Mouse (Mus musculus) hindbrain, embryonic 13.5 days (tissue): ENCODE data around the gene Wasl. TPM values are rescaled to one million over a fixed set of nuclear protein-coding genes. Genes with fewer than 3 reads are reported as not detected.

Experiments
- ATAC-seq: fragments of 200-750 bp; cut with Nextera tagmentation; 2 replicates; pipeline ENCODE4 v1.8.0; 2017; ENCODE audit warnings: moderate TSS enrichment; ENCODE audit not compliant: low FRiP score
- H3K27ac ChIP-seq: fragments of 300-500 bp; sonication (generic); 2 replicates; pipeline ENCODE4 v1.5.1; 2015; ENCODE audit warnings: inconsistent platforms, mild to moderate bottlenecking, moderate library complexity
- H3K27me3 ChIP-seq: fragments of 300-500 bp; sonication (generic); 2 replicates; pipeline ENCODE4 v1.6.1; 2015; ENCODE audit warnings: mild to moderate bottlenecking, inconsistent platforms
- H3K36me3 ChIP-seq: fragments of 300-500 bp; sonication (generic); 2 replicates; pipeline ENCODE4 v1.6.1; 2015; ENCODE audit warnings: mild to moderate bottlenecking, inconsistent platforms
- H3K4me1 ChIP-seq: fragments of 300-500 bp; sonication (generic); replicated peaks from 2 replicates; pipeline ENCODE4 v1.6.1; 2015; ENCODE audit warnings: inconsistent platforms
- H3K4me2 ChIP-seq: fragments of 300-500 bp; sonication (generic); 2 replicates; pipeline ENCODE4 v1.6.1; 2015; ENCODE audit warnings: inconsistent platforms, mild to moderate bottlenecking, moderate library complexity
- H3K4me3 ChIP-seq: fragments of 300-500 bp; sonication (generic); 2 replicates; pipeline ENCODE4 v1.5.1; 2015; ENCODE audit warnings: mild to moderate bottlenecking, inconsistent platforms
- H3K9ac ChIP-seq: fragments of 300-500 bp; sonication (generic); 2 replicates; pipeline ENCODE4 v1.6.1; 2015; ENCODE audit warnings: mild to moderate bottlenecking, inconsistent platforms
- H3K9me3 ChIP-seq: fragments of 300-500 bp; sonication (generic); 2 replicates; pipeline ENCODE4 v1.6.1; 2016; ENCODE audit warnings: inconsistent platforms
- WGBS: fragments of 180-500 bp; shearing (Covaris S2); methylation state at CpG from one replicate; pipeline ENCODE4 v1.1.7; 2015; 5-methylcytosine and 5-hydroxymethylcytosine counted together
- polyA plus RNA-seq: library from polyadenylated mRNA; unstranded; fragments of >200 nt; fragmentation: Nextera tagmentation; extraction: Ambion mirVana; gene quantifications from 2 replicates; pipeline ENCODE4 v1.2.1, GENCODE M21; 2015

The Wasl gene
- polyA plus RNA-seq, 1 experiment from 2014 or later = 63.5 TPM

- Histone ChIP-seq H3K4me2 (peak overlapping the region; percentile 80), H3K9ac (peak overlapping the region; percentile 95), H3K36me3 (no peaks in the 10 kb centered on the region), H3K9me3 (no peaks in the 10 kb centered on the region), H3K27me3 (no peaks in the 10 kb centered on the region), H3K4me3 (peak overlapping the region; percentile 97), H3K27ac (peak overlapping the region; percentile 97), H3K4me1 (peaks cover 19% of the 10 kb centered on the region)
- 12% methylated on average over 21 of the region's 21 CpGs for WGBS
- ATAC-seq = no peak
Measured at GRCm38 (mm10) chr6:24663196-24664132, 1.3 kb downstream of the Wasl start.

GRCm38 (mm10) chr6:24662483-24662882 is 2.3 kb downstream of the Wasl start:
- Histone ChIP-seq H3K4me1 (peaks cover 22% of the 10 kb centered on the region), H3K4me3 (0 out of 2 replicates have a peak overlapping the region, but pooled peaks have one; percentile 12)
- ATAC-seq = no peak

GRCm38 (mm10) chr6:24661879-24662278 is 2.9 kb downstream of the Wasl start:
- Histone ChIP-seq H3K4me3 (no peak overlapping the region), H3K27ac (no peak overlapping the region), H3K9me3 (no peaks in the 10 kb centered on the region), H3K27me3 (no peaks in the 10 kb centered on the region), H3K36me3 (no peaks in the 10 kb centered on the region), H3K4me1 (peaks cover 24% of the 10 kb centered on the region), H3K4me2 (peak overlapping the region; percentile 27; the same call in 1 of the 2 replicates), H3K9ac (no peak overlapping the region)
- 86% methylated on average over 4 of the region's 4 CpGs for WGBS
- ATAC-seq = no peak

More at GRCm38 (mm10) chr6:24662483-24662882, 2.3 kb downstream of the Wasl start:
- 84% methylated on average over 4 of the region's 4 CpGs for WGBS
- H3K36me3 ChIP-seq = no peaks in the 10 kb centered on the region
- no peak overlapping the region for H3K27ac ChIP-seq
- H3K9ac ChIP-seq = no peak overlapping the region
- no peaks in the 10 kb centered on the region for H3K9me3 ChIP-seq
- H3K4me2 ChIP-seq = peak overlapping the region; percentile 80
- no peaks in the 10 kb centered on the region for H3K27me3 ChIP-seq

GRCm38 (mm10) chr6:24657647-24658387 is 7.0 kb downstream of the Wasl start:
- H3K9me3 ChIP-seq = no peaks in the 10 kb centered on the region
- no peaks in the 10 kb centered on the region for H3K27me3 ChIP-seq
- no peak for ATAC-seq
- peaks cover 22% of the 10 kb centered on the region for H3K4me1 ChIP-seq
- no peak overlapping the region for H3K27ac ChIP-seq
- H3K36me3 ChIP-seq = no peaks in the 10 kb centered on the region
- no peak overlapping the region for H3K4me2 ChIP-seq
- 51% methylated on average over 10 of the region's 10 CpGs for WGBS
- no peak overlapping the region for H3K9ac ChIP-seq
- H3K4me3 ChIP-seq = no peak overlapping the region

GRCm38 (mm10) chr6:24656094-24656493 is 8.7 kb downstream of the Wasl start:
- Histone ChIP-seq H3K9ac (no peak overlapping the region), H3K4me3 (no peak overlapping the region), H3K27ac (no peak overlapping the region), H3K27me3 (no peaks in the 10 kb centered on the region), H3K9me3 (no peaks in the 10 kb centered on the region), H3K4me2 (no peak overlapping the region), H3K36me3 (no peaks in the 10 kb centered on the region), H3K4me1 (peaks cover 11% of the 10 kb centered on the region)
- WGBS = 83% methylated on average over 1 of the region's 1 CpGs
- no peak for ATAC-seq

- Histone ChIP-seq H3K36me3 (no peaks in the 10 kb centered on the region), H3K27me3 (no peaks in the 10 kb centered on the region), H3K9ac (no peak overlapping the region), H3K4me3 (no peak overlapping the region), H3K27ac (no peak overlapping the region), H3K9me3 (no peaks in the 10 kb centered on the region), H3K4me2 (no peak overlapping the region), H3K4me1 (peaks cover 10% of the 10 kb centered on the region)
- no peak for ATAC-seq
- WGBS = 67% methylated on average over 7 of the region's 7 CpGs
Measured at GRCm38 (mm10) chr6:24651538-24651937, 13.3 kb downstream of the Wasl start.

- Histone ChIP-seq H3K4me2 (no peak overlapping the region), H3K27ac (no peak overlapping the region)
Measured at GRCm38 (mm10) chr6:24650719-24651118, 14.1 kb downstream of the Wasl start.

GRCm38 (mm10) chr6:24648403-24648802 is 16.4 kb downstream of the Wasl start:
- WGBS = 94% methylated on average over 4 of the region's 4 CpGs
- Histone ChIP-seq H3K9me3 (no peaks in the 10 kb centered on the region), H3K27ac (no peak overlapping the region), H3K36me3 (no peaks in the 10 kb centered on the region), H3K4me3 (no peak overlapping the region), H3K9ac (no peak overlapping the region), H3K27me3 (no peaks in the 10 kb centered on the region), H3K4me2 (no peak overlapping the region), H3K4me1 (peaks cover 11% of the 10 kb centered on the region; the same call in 1 of the 2 replicates)
- no peak for ATAC-seq

More at GRCm38 (mm10) chr6:24650719-24651118, 14.1 kb downstream of the Wasl start:
- H3K9me3 ChIP-seq = no peaks in the 10 kb centered on the region
- H3K9ac ChIP-seq = no peak overlapping the region
- H3K36me3 ChIP-seq = no peaks in the 10 kb centered on the region
- no peak overlapping the region for H3K4me3 ChIP-seq
- no peak for ATAC-seq
- WGBS = 83% methylated on average over 3 of the region's 3 CpGs
- H3K4me1 ChIP-seq = peaks cover 6% of the 10 kb centered on the region; the same call in 1 of the 2 replicates
- H3K27me3 ChIP-seq = no peaks in the 10 kb centered on the region

GRCm38 (mm10) chr6:24647103-24647691 is 17.6 kb downstream of the Wasl start:
- no peaks in the 10 kb centered on the region for H3K36me3 ChIP-seq
- no peaks in the 10 kb centered on the region for H3K9me3 ChIP-seq
- no peak overlapping the region for H3K4me3 ChIP-seq
- H3K27me3 ChIP-seq = no peaks in the 10 kb centered on the region
- WGBS = 86% methylated on average over 4 of the region's 4 CpGs
- no peak overlapping the region for H3K4me2 ChIP-seq
- H3K27ac ChIP-seq = no peak overlapping the region
- no peak overlapping the region for H3K9ac ChIP-seq
- no peak for ATAC-seq
- peaks cover 11% of the 10 kb centered on the region; the same call in 1 of the 2 replicates for H3K4me1 ChIP-seq

- H3K36me3 ChIP-seq = no peaks in the 10 kb centered on the region
- no peak overlapping the region for H3K4me3 ChIP-seq
- ATAC-seq = no peak
- peaks cover 11% of the 10 kb centered on the region; the same call in 1 of the 2 replicates for H3K4me1 ChIP-seq
- H3K9ac ChIP-seq = no peak overlapping the region
- no peak overlapping the region for H3K27ac ChIP-seq
- WGBS = 96% methylated on average over 6 of the region's 6 CpGs
- H3K27me3 ChIP-seq = no peaks in the 10 kb centered on the region
- no peaks in the 10 kb centered on the region for H3K9me3 ChIP-seq
- H3K4me2 ChIP-seq = no peak overlapping the region
Measured at GRCm38 (mm10) chr6:24645346-24646053, 19.3 kb downstream of the Wasl start.

- no peaks in the 10 kb centered on the region for H3K9me3 ChIP-seq
Measured at GRCm38 (mm10) chr6:24642960-24643359, 21.8 kb downstream of the Wasl start.

More at GRCm38 (mm10) chr6:24642960-24643359, 21.8 kb downstream of the Wasl start:
- Histone ChIP-seq H3K4me2 (no peak overlapping the region), H3K9ac (no peak overlapping the region), H3K27me3 (no peaks in the 10 kb centered on the region), H3K4me3 (no peak overlapping the region), H3K36me3 (no peaks in the 10 kb centered on the region), H3K4me1 (peaks cover 7% of the 10 kb centered on the region; the same call in 1 of the 2 replicates), H3K27ac (no peak overlapping the region)
- no peak for ATAC-seq
- WGBS = 98% methylated on average over 3 of the region's 3 CpGs
